Mouse (Mus musculus) myocyte (in vitro differentiated cells): ENCODE data around the gene Psma1. TPM values are rescaled to one million over a fixed set of nuclear protein-coding genes. Genes with fewer than 3 reads are reported as not detected.

ENCODE experiments used
- H3K27me3 ChIP-seq: one replicate; pipeline ENCODE4 v1.6.1; 2011; ENCODE audit not compliant: control insufficient read depth, insufficient read depth, insufficient read length
- H3K36me3 ChIP-seq: one replicate; pipeline ENCODE4 v1.6.1; 2011; ENCODE audit not compliant: control insufficient read depth, insufficient read depth
- H3K4me2 ChIP-seq: one replicate; pipeline ENCODE4 v1.6.1; 2011; ENCODE audit warnings: low read depth, control low read depth
- H3K4me3 ChIP-seq: one replicate; pipeline ENCODE4 v1.5.1; 2011; ENCODE audit warnings: mild to moderate bottlenecking, control low read depth, moderate library complexity
- H3K79me2 ChIP-seq: one replicate; pipeline ENCODE4 v1.6.1; 2011; ENCODE audit not compliant: control insufficient read depth, insufficient read depth
- H3ac ChIP-seq: one replicate; pipeline ENCODE4 v1.6.1; 2011; ENCODE audit not compliant: control insufficient read depth, insufficient read length
- CEBPB ChIP-seq: IDR thresholded peaks from 2 replicates; pipeline ENCODE4 v1.6.1; 2011; ENCODE audit warnings: mild to moderate bottlenecking, moderate library complexity; ENCODE audit not compliant: poor library complexity, insufficient read depth, severe bottlenecking
- E2F4 ChIP-seq: IDR thresholded peaks from one replicate; pipeline ENCODE4 v1.6.1; 2011; ENCODE audit warnings: mild to moderate bottlenecking, control low read depth, moderate library complexity; ENCODE audit not compliant: insufficient read depth
- MAX ChIP-seq: IDR thresholded peaks from one replicate; pipeline ENCODE4 v1.6.1; 2011; ENCODE audit warnings: low read depth, mild to moderate bottlenecking, control low read depth
- MYOD1 ChIP-seq, 3 experiments: IDR thresholded peaks; one replicate each; pipeline ENCODE4 v1.6.1; 2011; ENCODE audit warnings: control low read depth in 2 of 3, low read depth in 2 of 3, mild to moderate bottlenecking in 2 of 3, moderate library complexity in 1 of 3; ENCODE audit not compliant: insufficient read length in 2 of 3, control insufficient read depth in 1 of 3
- MYOG ChIP-seq, 3 experiments: IDR thresholded peaks; one replicate each; pipeline ENCODE4 v1.6.1; 2011; ENCODE audit warnings: control low read depth in 2 of 3, low read depth in 2 of 3, mild to moderate bottlenecking in 2 of 3; ENCODE audit not compliant: insufficient read length in 2 of 3, control insufficient read depth in 1 of 3, insufficient read depth in 1 of 3
- POLR2A ChIP-seq: IDR thresholded peaks from one replicate; pipeline ENCODE4 v1.6.1; 2011; ENCODE audit warnings: low read depth, mild to moderate bottlenecking, control low read depth, moderate library complexity; ENCODE audit not compliant: insufficient read length
- POLR2AphosphoS2 ChIP-seq: IDR thresholded peaks from one replicate; pipeline ENCODE4 v1.6.1; 2011; ENCODE audit warnings: low read depth, control low read depth; ENCODE audit not compliant: insufficient read length
- REST ChIP-seq: IDR thresholded peaks from one replicate; pipeline ENCODE4 v1.6.1; 2011; ENCODE audit warnings: mild to moderate bottlenecking, control low read depth, moderate library complexity; ENCODE audit not compliant: insufficient read depth, insufficient read length
- SRF ChIP-seq: IDR thresholded peaks from one replicate; pipeline ENCODE4 v1.6.1; 2011; ENCODE audit warnings: low read depth; ENCODE audit not compliant: control insufficient read depth, insufficient read length
- TCF12 ChIP-seq: IDR thresholded peaks from one replicate; pipeline ENCODE4 v1.6.1; 2011; ENCODE audit warnings: mild to moderate bottlenecking, control low read depth; ENCODE audit not compliant: poor library complexity, insufficient read depth, severe bottlenecking
- TCF3 ChIP-seq: IDR thresholded peaks from one replicate; pipeline ENCODE4 v1.6.1; 2011; ENCODE audit warnings: low read depth, control low read depth; ENCODE audit not compliant: insufficient read length
- USF1 ChIP-seq: IDR thresholded peaks from one replicate; pipeline ENCODE4 v1.6.1; 2011; ENCODE audit warnings: low read depth, mild to moderate bottlenecking, control low read depth, moderate library complexity
- polyA plus RNA-seq: library from polyadenylated mRNA; unstranded; fragments of >200 nt; fragmentation: generic; extraction: Trizol; gene quantifications from one replicate; pipeline ENCODE4 v1.2.1, GENCODE M21; 2012; ENCODE audit warnings: missing spikeins

Psma1 gene
- polyA plus RNA-seq, 1 experiment, result 104 TPM

DNA sequence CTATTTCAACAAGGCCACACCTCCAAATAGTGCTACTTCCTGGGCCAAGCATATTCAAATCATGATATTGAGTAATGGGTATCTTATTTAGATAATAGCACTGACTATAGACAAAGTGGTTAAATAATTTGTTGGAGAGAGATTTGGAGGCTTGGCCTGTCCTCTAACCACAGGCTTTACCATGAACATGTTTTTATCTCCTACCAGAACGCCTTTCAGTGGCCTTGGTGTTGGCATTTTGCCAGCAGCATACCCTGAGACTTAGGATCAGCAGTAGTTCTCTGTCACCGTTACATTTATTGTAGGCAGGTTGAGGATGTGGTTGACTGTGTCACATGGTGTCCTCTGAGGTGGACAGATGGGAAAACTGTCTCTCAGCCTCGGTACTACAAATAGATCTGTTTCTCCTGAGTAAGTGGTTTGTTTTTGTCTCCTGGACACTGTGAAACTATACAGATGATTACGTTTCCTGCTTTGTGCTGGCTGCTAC, 25.4 kb upstream of the Psma1 start:
- Histone ChIP-seq H3K79me2 (no peaks in the 10 kb centered on the region), H3K4me2 (no peak overlapping the region), H3ac (no peak overlapping the region), H3K36me3 (no peaks in the 10 kb centered on the region), H3K4me3 (no peak overlapping the region), H3K27me3 (no peaks in the 10 kb centered on the region)
- TF ChIP-seq USF1 (no peak), POLR2AphosphoS2 (no peak), MYOD1 (IDR thresholded peaks at IDR 0.05; ENCODE audit: control insufficient read depth in 1 of 3, insufficient read length in 2 of 3, low read depth in 2 of 3) (no peak), POLR2A (no peak), SRF (no peak), CEBPB (no peak), TCF3 (no peak), TCF12 (no peak), MAX (no peak)

- Histone ChIP-seq H3K4me2 (no peak overlapping the region), H3K36me3 (no peaks in the 10 kb centered on the region), H3ac (no peak overlapping the region), H3K4me3 (no peak overlapping the region), H3K27me3 (no peaks in the 10 kb centered on the region), H3K79me2 (no peaks in the 10 kb centered on the region)
- TF ChIP-seq MYOG (IDR thresholded peaks at IDR 0.05; ENCODE audit: control insufficient read depth in 1 of 3, insufficient read depth in 1 of 3, insufficient read length in 2 of 3, low read depth in 2 of 3) (no peak), MYOD1 (IDR thresholded peaks at IDR 0.05; ENCODE audit: control insufficient read depth in 1 of 3, insufficient read length in 2 of 3, low read depth in 2 of 3) (no peak)
Observed at GRCm38 (mm10) chr7:114300782-114301181, 24.9 kb upstream of the Psma1 start.

DNA sequence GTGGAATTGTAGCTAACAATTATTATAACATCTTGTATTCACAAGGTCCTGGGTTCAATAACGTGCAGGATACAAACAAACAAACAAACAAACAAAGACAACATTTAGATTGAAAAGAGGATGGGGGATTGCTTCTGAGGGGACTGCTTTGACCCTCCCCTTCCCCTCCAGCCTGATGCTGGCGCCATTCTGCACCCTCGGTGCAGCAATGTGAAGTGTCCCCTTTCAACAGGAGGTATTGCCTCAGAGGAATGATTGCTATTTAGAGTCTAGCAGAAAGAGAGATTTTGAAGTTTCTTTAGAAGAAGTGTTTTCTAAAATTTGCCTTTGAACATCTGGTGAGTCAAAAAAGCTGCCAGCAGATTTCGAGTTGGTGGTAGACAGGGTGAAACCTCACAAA, 23.3 kb upstream of the Psma1 start:
- no peak overlapping the region for H3ac ChIP-seq
- no peaks in the 10 kb centered on the region for H3K79me2 ChIP-seq
- no peak overlapping the region for H3K4me3 ChIP-seq
- TF ChIP-seq TCF3, result no peak
- TF ChIP-seq SRF, result no peak
- TF ChIP-seq MYOG (IDR thresholded peaks at IDR 0.05; ENCODE audit: control insufficient read depth in 1 of 3, insufficient read depth in 1 of 3, insufficient read length in 2 of 3, low read depth in 2 of 3), result no peak
- no peak for TF ChIP-seq USF1
- no peak overlapping the region for H3K4me2 ChIP-seq
- no peaks in the 10 kb centered on the region for H3K36me3 ChIP-seq
- H3K27me3 ChIP-seq, result no peaks in the 10 kb centered on the region

DNA sequence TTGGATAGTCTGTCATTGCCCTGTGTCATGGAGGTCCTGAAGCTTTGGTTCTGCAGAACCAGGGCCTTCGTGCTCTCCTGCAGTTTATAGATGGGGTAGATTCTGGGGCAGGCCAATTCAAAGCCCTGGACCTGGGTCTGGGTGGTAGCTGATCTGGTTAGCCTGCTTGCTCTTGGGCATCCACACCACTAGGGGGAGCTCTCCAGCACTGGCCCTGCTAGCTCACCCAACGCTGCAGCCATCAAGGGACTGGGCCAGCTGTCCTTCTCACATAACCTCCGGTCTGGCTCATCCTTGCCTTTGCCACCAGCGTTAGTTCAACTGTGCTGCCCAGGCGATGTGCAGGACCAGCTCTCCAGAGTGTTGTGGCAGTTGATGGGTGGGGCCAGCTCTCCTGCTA, 18.8 kb upstream of the Psma1 start:
- no peaks in the 10 kb centered on the region for H3K27me3 ChIP-seq

GRCm38 (mm10) chr7:114293903-114294302, 18.0 kb upstream of the Psma1 start:
- no peaks in the 10 kb centered on the region for H3K27me3 ChIP-seq
- no peak overlapping the region for H3K4me2 ChIP-seq
- H3K4me3 ChIP-seq, result no peak overlapping the region
- no peaks in the 10 kb centered on the region for H3K79me2 ChIP-seq
- no peak overlapping the region for H3ac ChIP-seq
- H3K36me3 ChIP-seq, result no peaks in the 10 kb centered on the region
- TF ChIP-seq MYOG (IDR thresholded peaks at IDR 0.05; ENCODE audit: control insufficient read depth in 1 of 3, insufficient read depth in 1 of 3, insufficient read length in 2 of 3, low read depth in 2 of 3) (no peak), POLR2AphosphoS2 (no peak), CEBPB (no peak), MAX (no peak), SRF (no peak), POLR2A (no peak), TCF12 (no peak), MYOD1 (IDR thresholded peaks at IDR 0.05; ENCODE audit: control insufficient read depth in 1 of 3, insufficient read length in 2 of 3, low read depth in 2 of 3) (no peak), E2F4 (no peak), REST (no peak), USF1 (no peak), TCF3 (no peak)

More for the DNA sequence above, 18.8 kb upstream of the Psma1 start:
- Histone ChIP-seq H3K4me3 (no peak overlapping the region), H3ac (no peak overlapping the region), H3K79me2 (no peaks in the 10 kb centered on the region), H3K4me2 (no peak overlapping the region), H3K36me3 (no peaks in the 10 kb centered on the region)
- no peak for TF ChIP-seq POLR2AphosphoS2
- TF ChIP-seq POLR2A, result no peak
- TF ChIP-seq TCF12, result no peak
- no peak for TF ChIP-seq TCF3
- TF ChIP-seq MYOD1 (IDR thresholded peaks at IDR 0.05; ENCODE audit: control insufficient read depth in 1 of 3, insufficient read length in 2 of 3, low read depth in 2 of 3), result no peak
- TF ChIP-seq MYOG (IDR thresholded peaks at IDR 0.05; ENCODE audit: control insufficient read depth in 1 of 3, insufficient read depth in 1 of 3, insufficient read length in 2 of 3, low read depth in 2 of 3), result no peak
- no peak for TF ChIP-seq MAX
- no peak for TF ChIP-seq CEBPB
- no peak for TF ChIP-seq REST
- no peak for TF ChIP-seq USF1
- TF ChIP-seq SRF, result no peak
- TF ChIP-seq E2F4, result no peak
